Mouse (Mus musculus) intestine, postnatal 0 days (tissue): ENCODE data around the gene Fcf1. TPM values are rescaled to one million over a fixed set of nuclear protein-coding genes. Genes with fewer than 3 reads are reported as not detected.

ENCODE experiments used
- ATAC-seq: fragments of 200-750 bp; cut with Nextera tagmentation; 2 replicates; pipeline ENCODE4 v1.8.0; 2017; ENCODE audit warnings: mild to moderate bottlenecking, moderate TSS enrichment, moderate library complexity
- H3K27ac ChIP-seq: fragments of 300-500 bp; sonication (generic); 2 replicates; pipeline ENCODE4 v1.5.1; 2014; ENCODE audit warnings: mild to moderate bottlenecking, low read depth, low read length, moderate library complexity
- H3K27me3 ChIP-seq: fragments of 300-500 bp; sonication (generic); replicated peaks from 2 replicates; pipeline ENCODE4 v1.6.1; 2014; ENCODE audit warnings: low read length, mixed read lengths; ENCODE audit not compliant: control insufficient read depth, insufficient read depth
- H3K36me3 ChIP-seq: fragments of 300-500 bp; sonication (generic); 2 replicates; pipeline ENCODE4 v1.6.1; 2014; ENCODE audit warnings: mild to moderate bottlenecking, moderate library complexity; ENCODE audit not compliant: control insufficient read depth, insufficient read depth
- H3K4me1 ChIP-seq: fragments of 300-500 bp; sonication (generic); replicated peaks from 2 replicates; pipeline ENCODE4 v1.6.1; 2014; ENCODE audit warnings: antibody characterized with exemption, low read length, mixed read lengths; ENCODE audit not compliant: control insufficient read depth, insufficient read depth
- H3K4me2 ChIP-seq: fragments of 300-500 bp; sonication (generic); replicated peaks from 2 replicates; pipeline ENCODE4 v1.6.1; 2014; ENCODE audit warnings: low read depth, mild to moderate bottlenecking, moderate library complexity
- H3K4me3 ChIP-seq: fragments of 300-500 bp; sonication (generic); 2 replicates; pipeline ENCODE4 v1.5.1; 2014; ENCODE audit warnings: low read depth, low read length
- H3K9ac ChIP-seq: fragments of 300-500 bp; sonication (generic); 2 replicates; pipeline ENCODE4 v1.6.1; 2014; ENCODE audit warnings: mild to moderate bottlenecking, low read depth, low read length
- H3K9me3 ChIP-seq: fragments of 300-500 bp; sonication (generic); 2 replicates; pipeline ENCODE4 v1.6.1; 2016; ENCODE audit warnings: mixed run types; ENCODE audit not compliant: control insufficient read depth
- CTCF ChIP-seq: sonication (generic); IDR thresholded peaks from 2 replicates; pipeline ENCODE4 v1.5.1; 2016; ENCODE audit warnings: low read depth, mild to moderate bottlenecking, control low read depth, antibody characterized with exemption, moderate library complexity
- WGBS: fragments of 180-500 bp; shearing (Covaris S2); extraction: QIAGEN DNeasy Blood & Tissue Kit; methylation state at CpG from one replicate; pipeline ENCODE4 v1.1.7; 2014; 5-methylcytosine and 5-hydroxymethylcytosine counted together
- polyA plus RNA-seq: library from polyadenylated mRNA; unstranded; fragments of >200 nt; fragmentation: Nextera tagmentation; extraction: Ambion mirVana; gene quantifications from 2 replicates; pipeline ENCODE4 v1.2.1, GENCODE M21; 2015

The Fcf1 gene
- polyA plus RNA-seq, 1 experiment from 2014 or later: 97.3 TPM

GRCm38 (mm10) chr12:85009776-85010175, 39.1 kb downstream of the Fcf1 start:
- 65% methylated on average over 1 of the region's 1 CpGs for WGBS
- no peak overlapping the region for H3K4me3 ChIP-seq
- no peak for TF ChIP-seq CTCF
- ATAC-seq: no peak
- H3K4me2 ChIP-seq: no peak overlapping the region
- H3K9ac ChIP-seq: no peak overlapping the region
- H3K4me1 ChIP-seq: no peaks in the 10 kb centered on the region
- no peak overlapping the region for H3K27ac ChIP-seq
- no peaks in the 10 kb centered on the region for H3K9me3 ChIP-seq
- no peaks in the 10 kb centered on the region for H3K27me3 ChIP-seq
- peaks cover 18% of the 10 kb centered on the region for H3K36me3 ChIP-seq

GRCm38 (mm10) chr12:85010541-85010940, 39.8 kb downstream of the Fcf1 start:
- no peaks in the 10 kb centered on the region for H3K27me3 ChIP-seq
- 92% methylated on average over 2 of the region's 2 CpGs for WGBS
- ATAC-seq: no peak
- H3K36me3 ChIP-seq: peaks cover 25% of the 10 kb centered on the region
- H3K9ac ChIP-seq: no peak overlapping the region
- no peak for TF ChIP-seq CTCF
- no peak overlapping the region for H3K4me2 ChIP-seq
- H3K4me3 ChIP-seq: no peak overlapping the region
- no peak overlapping the region for H3K27ac ChIP-seq
- H3K4me1 ChIP-seq: no peaks in the 10 kb centered on the region
- no peaks in the 10 kb centered on the region for H3K9me3 ChIP-seq

GRCm38 (mm10) chr12:85012185-85012584, 41.5 kb downstream of the Fcf1 start:
- H3K4me1 ChIP-seq: no peaks in the 10 kb centered on the region
- no peaks in the 10 kb centered on the region for H3K27me3 ChIP-seq
- H3K27ac ChIP-seq: no peak overlapping the region
- TF ChIP-seq CTCF: no peak
- no peak overlapping the region for H3K4me2 ChIP-seq
- no peak overlapping the region for H3K4me3 ChIP-seq
- H3K9ac ChIP-seq: no peak overlapping the region
- no peaks in the 10 kb centered on the region for H3K9me3 ChIP-seq
- 69% methylated on average over 2 of the region's 2 CpGs for WGBS
- peaks cover 32% of the 10 kb centered on the region for H3K36me3 ChIP-seq
- ATAC-seq: no peak

GRCm38 (mm10) chr12:85022071-85022470, 51.4 kb downstream of the Fcf1 start:
- Histone ChIP-seq H3K27me3 (no peaks in the 10 kb centered on the region), H3K4me3 (no peak overlapping the region), H3K9ac (no peak overlapping the region), H3K4me1 (no peaks in the 10 kb centered on the region), H3K27ac (no peak overlapping the region), H3K36me3 (peaks cover 5% of the 10 kb centered on the region; the same call in 1 of the 2 replicates), H3K9me3 (no peaks in the 10 kb centered on the region), H3K4me2 (no peak overlapping the region)
- no peak for ATAC-seq
- 100% methylated on average over 1 of the region's 1 CpGs for WGBS
- TF ChIP-seq CTCF: no peak

- 99% methylated on average over 2 of the region's 2 CpGs for WGBS
- Histone ChIP-seq H3K9ac (no peak overlapping the region), H3K27me3 (no peaks in the 10 kb centered on the region), H3K9me3 (no peaks in the 10 kb centered on the region), H3K4me3 (no peak overlapping the region), H3K27ac (no peak overlapping the region), H3K36me3 (peaks cover 40% of the 10 kb centered on the region), H3K4me2 (no peak overlapping the region), H3K4me1 (no peaks in the 10 kb centered on the region)
- TF ChIP-seq CTCF: peak; percentile 66
- ATAC-seq: no peak
These were observed 62.0 kb downstream of the Fcf1 start for GRCm38 (mm10) chr12:85032710-85033109.

Other genes with a start within 250 kb of the Fcf1 start
- gene Npc2, start 197.7 kb upstream of the Fcf1 start, polyA plus RNA-seq: 100 and 107 TPM in 2 replicates
- gene Isca2, start 197.6 kb upstream of the Fcf1 start, polyA plus RNA-seq: 104 and 119 TPM in 2 replicates
- gene Ltbp2, start 94.4 kb upstream of the Fcf1 start, polyA plus RNA-seq: 0.87 and 1.0 TPM in 2 replicates
- gene Arel1, start within 50 bp of the Fcf1 start, polyA plus RNA-seq: 5.1 and 5.5 TPM in 2 replicates
- 12.4 and 12.8 TPM in 2 replicates for gene Ylpm1, start 25.4 kb downstream of the Fcf1 start, polyA plus RNA-seq
- 0.99 and 1.6 TPM in 2 replicates for gene Prox2, start 139.9 kb downstream of the Fcf1 start, polyA plus RNA-seq
- gene Dlst, start 139.9 kb downstream of the Fcf1 start, polyA plus RNA-seq: 119 and 125 TPM in 2 replicates
- 1.3 and 1.9 TPM in 2 replicates for gene Rps6kl1, start 180.4 kb downstream of the Fcf1 start, polyA plus RNA-seq
- gene Pgf, start 206.9 kb downstream of the Fcf1 start, polyA plus RNA-seq: 3.9 and 4.2 TPM in 2 replicates
- gene Eif2b2, start 248.6 kb downstream of the Fcf1 start, polyA plus RNA-seq: 44.5 and 44.9 TPM in 2 replicates